Mouse (Mus musculus): ENCODE results near the gene Fnip2. TPM values are rescaled to one million over a fixed set of nuclear protein-coding genes. Genes with fewer than 3 reads are reported as not detected.
"Not testable (repeated sequence)": the region's sequence is repeated elsewhere in the genome, so short reads cannot be mapped to it uniquely, and the experiment has no call there.

The Fnip2 gene
- 7.7 and 8.6 TPM in 2 replicates for total RNA-seq (2021)
- long read RNA-seq, partial matches to known transcripts: 2 of 6 reads
- long read RNA-seq, other reads (novel, unspliced or antisense): 4 of 6 reads

GRCm38 (mm10) chr3:79567703-79568362 lies at the start of gene Fnip2:
Gene Fnip2 (minus strand): TSS chr3:79567796.
- DNase-seq: peak; percentile 87

DNA sequence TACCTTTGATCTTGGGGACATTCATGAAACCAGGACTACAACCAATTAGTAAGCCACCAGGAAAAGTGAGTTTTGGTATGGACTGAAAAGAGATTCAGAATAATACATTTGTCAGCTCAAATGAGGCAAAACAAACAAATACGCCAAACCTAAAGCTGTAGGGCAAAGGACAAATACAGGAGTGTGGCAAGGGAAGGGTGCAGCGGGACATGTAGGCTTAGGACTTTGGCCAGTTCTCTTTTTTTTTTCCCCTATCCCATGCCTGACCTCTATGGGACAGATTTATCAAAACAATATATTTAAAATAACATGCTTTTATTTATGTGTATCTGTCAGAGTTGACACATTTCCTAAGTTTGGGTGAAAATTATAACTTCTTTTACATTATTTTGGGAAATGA lies 42.3 kb upstream of the Fnip2 start:
- DNase-seq: no peak

- DNase-seq: no peak
Observed at GRCm38 (mm10) chr3:79595468-79595867, 27.9 kb upstream of the Fnip2 start.

DNA sequence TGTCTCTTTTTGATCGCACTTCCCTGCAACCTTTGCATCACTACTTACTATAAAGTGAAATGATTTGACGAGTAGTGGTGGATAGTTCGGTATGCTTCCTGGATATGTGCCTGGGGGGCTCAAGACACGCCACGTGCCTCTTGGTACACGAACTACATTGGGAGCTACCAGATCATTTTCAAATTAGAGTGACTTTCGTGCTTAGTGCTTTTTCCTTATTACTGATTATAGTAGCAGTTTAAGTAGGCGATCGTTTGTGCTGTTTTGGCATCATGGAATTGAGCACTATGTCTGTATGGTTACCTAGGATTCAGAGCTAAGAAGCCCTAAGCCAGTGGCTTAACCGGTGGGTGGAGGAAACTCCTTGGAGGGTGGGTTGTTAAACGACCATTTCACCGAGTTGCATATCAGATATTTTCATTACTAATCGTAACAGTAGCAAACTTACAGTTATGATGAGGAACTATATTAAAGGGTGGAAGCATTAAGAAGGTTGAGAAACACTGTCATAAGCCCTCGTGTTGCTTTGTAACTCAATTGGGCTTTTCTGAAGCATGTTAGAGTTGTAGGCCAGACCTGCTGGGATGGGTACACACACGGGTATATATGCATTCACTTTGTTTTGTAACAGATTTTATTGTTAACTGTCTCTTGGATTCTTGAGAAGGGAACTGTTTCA lies 24.3 kb upstream of the Fnip2 start:
- DNase-seq: no peak

DNA sequence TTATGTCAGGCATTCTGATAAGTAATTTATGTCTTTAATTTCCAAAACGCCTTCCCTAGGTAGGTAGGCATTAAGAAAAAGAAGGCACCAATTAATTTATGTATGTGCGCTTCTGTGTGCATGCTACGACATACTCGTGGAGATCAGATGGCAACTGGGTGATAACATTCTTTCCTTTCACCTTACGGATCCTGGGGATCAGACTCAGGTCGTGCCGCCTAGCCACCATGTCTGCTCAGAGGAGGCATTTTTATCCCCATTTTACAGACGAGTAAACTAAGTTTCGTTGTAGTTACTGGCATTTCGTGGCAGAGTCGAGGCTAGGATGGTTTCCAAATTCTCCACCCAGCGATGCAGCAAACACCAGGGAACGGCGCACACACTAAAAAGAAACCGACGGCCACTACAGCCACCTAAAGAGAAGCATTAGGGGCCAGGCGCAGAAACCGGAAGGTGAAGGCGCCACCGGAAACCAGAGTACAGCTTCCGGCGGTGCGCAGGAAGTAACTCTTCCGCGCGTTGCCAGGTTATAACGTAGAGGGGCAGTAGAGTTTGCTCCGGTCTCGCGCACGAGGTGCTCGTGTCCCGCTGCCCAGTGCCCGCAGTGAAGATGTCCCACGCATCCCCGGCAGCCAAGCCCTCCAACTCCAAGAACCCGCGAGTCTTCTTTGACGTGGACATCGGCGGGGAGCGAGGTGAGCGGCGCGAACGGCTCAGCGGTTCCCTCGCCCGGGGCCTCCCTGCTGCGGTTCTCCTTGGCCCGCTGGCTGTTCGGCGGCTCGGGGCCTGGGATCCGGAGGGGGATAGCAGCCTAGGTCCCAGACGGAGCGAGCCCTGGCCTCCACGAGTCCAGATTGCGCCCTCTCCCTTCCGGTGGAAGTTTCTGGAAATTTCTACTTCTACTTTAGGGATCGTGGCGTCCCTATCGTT lies 23.5 kb upstream of the Fnip2 start, which contains the start of gene Ppid:
Ppid (plus strand) TSS at position 480 of the 930 bp plus-strand sequence.
- DNase-seq: peak; percentile 78

DNA sequence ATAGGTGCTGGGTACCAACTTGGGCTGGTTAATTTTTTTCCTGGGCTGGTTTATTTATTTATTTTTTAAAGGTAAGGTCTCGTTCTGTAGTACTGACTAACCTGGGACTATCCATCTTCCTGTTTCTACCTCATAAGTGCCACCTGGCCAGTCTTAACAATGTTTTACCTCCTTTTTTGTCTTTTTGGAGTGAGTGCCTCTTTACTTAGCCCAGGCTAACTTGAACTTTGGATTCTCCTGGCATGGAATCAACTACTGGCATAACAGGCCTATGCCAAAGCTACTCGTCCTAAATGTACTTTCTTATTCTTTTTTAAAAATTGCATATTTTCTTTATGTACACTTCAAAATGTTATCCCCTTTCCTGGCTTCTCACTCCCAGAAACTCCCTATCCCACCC lies 22.1 kb upstream of the Fnip2 start:
- no peak for DNase-seq

- DNase-seq: peak; percentile 88
Observed at GRCm38 (mm10) chr3:79586804-79587203, 19.2 kb upstream of the Fnip2 start.

DNA sequence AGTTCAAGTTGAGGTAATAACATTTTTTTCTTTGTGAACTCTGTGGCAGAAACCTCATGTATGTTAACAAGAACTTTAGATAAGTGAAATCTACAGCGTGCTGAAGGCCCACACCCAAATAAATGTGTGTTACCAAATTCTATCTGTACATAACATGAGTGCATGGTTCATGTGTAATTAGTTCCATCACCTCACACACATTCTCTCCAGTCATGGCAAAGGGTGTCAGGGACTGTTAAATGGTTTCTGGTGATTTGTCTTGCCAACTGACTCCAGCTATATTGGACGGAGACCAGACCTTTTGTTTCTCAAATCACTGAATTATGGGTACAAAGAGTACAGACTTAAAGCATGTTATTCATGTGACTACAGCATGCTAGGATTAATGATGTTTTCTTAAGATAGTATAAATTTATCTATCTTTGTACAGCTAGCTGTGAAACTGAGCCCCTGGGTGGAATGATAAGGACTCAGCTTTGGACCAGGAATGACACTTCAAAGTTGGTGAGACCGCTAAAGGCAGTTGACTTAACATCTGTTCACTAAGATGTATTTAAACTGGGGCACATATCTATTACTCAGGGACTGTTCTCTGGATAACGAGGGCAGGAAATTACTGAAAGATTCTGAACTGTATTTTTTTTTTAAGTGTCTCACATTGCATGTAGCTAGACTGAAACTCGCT lies 12.4 kb upstream of the Fnip2 start:
- no peak for DNase-seq

- no peak for DNase-seq
Observed at GRCm38 (mm10) chr3:79578164-79578563, 10.6 kb upstream of the Fnip2 start.

GRCm38 (mm10) chr3:79577606-79578005 lies 10.0 kb upstream of the Fnip2 start:
- DNase-seq: no peak

GRCm38 (mm10) chr3:79576865-79577264 lies 9.3 kb upstream of the Fnip2 start:
- no peak for DNase-seq

- no peak for DNase-seq
Observed at GRCm38 (mm10) chr3:79576468-79576816, 8.8 kb upstream of the Fnip2 start.

GRCm38 (mm10) chr3:79575576-79576467 lies 8.2 kb upstream of the Fnip2 start:
- DNase-seq: no peak

DNA sequence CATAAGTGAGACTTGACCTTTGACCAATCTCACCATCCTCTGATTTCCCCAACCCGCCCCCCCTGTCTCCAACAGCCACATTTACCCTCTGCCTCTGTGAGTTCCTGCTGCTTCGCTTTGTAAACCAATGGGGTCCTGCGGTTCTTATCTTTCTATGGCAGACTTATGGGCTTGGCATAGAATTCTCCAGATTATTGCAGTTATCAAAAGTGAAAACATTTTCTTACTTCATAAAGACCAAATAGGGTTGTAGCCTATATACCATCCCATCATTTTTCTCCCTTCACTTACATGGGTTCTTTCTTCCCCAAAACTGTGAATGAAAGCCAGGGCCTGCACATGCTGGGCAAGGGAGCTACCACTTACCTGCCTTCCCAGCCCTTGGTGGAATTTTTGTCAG lies 6.7 kb upstream of the Fnip2 start:
- DNase-seq: no peak

DNA sequence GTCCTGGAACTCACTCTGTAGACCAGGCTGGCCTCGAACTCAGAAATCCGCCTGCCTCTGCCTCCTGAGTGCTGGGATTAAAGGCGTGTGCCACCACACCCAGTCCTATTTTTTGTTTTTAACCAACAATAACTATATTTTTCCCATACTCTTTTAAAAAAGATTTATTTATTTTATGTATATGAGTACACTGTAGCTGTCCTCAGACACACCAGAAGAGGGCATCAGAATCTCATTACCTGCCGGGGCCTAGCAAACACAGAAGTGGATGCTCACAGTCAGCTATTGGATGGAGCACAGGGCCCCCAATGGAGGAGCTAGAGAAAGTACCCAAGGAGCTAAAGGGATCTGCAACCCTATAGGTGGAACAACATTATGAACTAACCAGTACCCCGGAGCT lies 5.8 kb upstream of the Fnip2 start:
- not testable (repeated sequence) for DNase-seq

DNA sequence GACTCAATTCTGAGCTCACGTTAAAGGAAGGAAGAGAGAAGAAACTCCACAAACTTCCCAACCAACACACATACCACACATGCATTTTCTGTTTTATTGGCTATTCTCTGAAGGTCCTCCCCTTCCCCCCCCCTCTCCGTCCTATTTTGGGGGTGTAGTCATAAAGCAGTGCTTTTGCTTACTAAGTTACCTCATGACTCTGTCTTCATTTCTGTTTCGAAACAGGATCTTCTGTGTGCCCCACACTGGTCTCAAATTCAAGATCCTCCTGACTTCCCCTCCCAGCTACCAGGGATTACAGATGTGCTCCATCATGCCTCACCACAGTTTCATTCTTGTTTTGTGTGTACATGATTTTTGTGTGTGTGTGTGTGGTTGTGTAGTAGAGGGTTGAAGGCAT lies 4.8 kb upstream of the Fnip2 start:
- DNase-seq: no peak

- no peak for DNase-seq
Observed at GRCm38 (mm10) chr3:79569351-79569681, 1.7 kb upstream of the Fnip2 start.

DNA sequence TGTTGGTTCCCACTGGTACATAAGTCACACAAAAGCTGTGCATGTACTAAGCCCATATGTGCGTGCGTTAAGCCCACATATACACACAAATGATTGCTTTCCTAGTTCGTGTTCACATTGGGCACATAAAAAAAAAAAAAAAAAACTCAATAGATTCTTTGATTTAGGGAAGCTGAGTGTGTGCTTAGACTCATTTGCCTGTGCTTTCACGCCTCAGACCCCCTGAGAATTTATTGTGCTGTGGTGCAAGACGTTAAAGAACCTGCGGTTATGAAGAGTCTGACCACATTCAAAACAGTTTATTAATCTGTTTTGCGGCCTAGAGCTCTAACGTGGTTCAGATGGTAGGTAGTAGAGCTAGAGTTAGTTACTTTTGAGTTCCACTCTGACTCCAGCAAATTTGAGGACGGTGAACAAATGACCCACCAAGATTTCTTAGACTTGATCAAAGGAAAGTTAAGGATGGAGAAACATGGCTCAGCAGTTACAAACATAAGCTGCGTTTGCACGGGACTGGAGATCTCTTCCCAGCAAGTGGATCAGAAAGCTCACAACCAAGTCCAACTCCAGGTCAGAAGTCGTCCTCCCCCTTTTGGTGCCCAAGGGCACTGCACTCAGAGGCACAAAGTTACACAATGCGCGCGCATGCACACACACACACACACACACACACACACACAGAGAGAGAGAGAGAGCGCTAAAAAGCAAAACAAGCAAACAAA lies 1.2 kb upstream of the Fnip2 start:
- DNase-seq: no peak

DNA sequence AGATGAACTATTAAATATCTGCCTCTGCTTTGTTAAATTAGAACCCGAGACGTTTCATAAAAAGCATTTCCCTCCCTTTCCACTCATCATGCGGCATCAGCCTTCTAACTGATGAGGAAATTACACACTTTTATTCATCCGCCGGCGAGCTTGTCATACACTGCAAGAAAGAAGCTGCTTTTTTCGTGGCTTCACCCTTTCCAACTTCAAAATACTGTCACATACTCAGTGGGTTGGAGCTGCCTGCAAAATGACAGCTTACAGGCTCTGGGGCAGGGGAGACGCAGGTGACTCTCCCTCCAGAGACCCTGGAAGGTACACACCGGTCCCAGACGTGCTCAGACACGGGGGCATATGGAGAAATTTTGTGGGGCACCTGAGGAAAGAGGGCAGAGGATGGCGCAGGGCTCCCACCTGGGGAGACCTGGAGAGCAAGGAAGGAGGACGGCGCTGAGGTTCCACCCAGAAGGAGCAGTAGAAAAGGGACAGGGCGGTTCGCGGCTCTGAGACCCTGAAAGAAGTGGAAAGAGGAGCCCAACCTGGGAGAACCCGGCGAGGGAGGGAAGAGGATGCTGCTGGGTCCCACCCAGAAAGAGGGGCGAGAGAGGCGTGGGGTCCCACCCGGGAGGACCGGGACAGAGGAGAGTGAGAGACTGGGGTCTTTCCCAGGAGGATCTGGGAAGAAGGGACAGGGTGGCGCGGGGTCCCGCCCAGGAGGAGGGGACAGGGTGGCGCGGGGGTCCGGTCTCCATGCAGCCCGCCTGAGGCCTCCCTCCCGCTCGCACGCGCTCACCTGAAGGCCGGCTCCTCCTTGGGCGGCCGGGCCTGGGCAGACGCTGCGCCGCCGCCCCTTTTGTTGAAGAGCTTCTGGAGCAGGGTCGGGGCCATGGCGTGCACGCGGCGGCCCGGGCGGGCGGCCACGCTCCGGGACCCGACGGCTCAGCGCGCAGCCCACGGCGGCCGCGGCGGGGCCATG lies 592 bp downstream of the Fnip2 start:
- DNase-seq: no peak
